Mouse (Mus musculus): ENCODE measurements around the gene Bcar3. TPM values are rescaled to one million over a fixed set of nuclear protein-coding genes. Genes with fewer than 3 reads are reported as not detected.
"Not testable (repeated sequence)": the region's sequence is repeated elsewhere in the genome, so short reads cannot be mapped to it uniquely, and the experiment has no call there.

The Bcar3 gene
- polyA plus RNA-seq, 1 experiment from 2014 or later, result 33.8 TPM

DNA sequence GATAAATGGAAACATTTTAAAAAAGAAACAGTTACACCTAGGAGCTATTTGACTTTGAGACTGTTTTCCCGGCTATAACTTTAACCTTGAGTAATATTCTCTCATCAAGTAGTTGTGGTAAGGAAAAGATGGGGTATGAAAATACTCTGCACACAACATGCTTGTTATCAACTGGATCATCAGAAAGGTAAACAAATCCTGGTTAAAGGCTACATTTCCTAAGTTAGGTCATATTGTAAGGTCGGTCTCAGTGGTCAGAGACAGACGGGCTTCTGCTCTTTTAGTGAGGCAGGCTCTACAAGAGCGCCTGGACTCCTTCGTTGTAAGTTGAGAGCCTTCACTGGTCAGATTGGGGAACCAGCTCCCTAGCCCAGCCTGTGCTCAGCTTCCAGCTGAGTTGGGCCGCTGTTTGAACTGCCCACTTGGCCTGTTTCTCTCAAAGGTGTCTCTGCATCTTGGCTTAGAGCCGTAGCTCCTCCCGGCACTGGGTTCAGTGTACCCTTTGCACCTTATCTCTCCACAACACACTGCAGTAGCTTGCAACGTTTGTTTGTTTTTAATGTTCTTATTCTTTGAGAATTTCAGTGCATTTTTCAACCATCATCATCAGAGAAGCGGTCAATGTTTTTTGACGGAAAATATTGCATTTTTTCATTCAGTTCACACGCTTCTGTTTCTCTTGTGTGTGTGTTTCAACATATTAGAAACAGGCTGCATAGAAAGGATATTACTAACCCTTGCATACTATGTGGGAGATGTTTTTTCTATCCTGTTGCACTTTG lies 46.8 kb upstream of the Bcar3 start:
- H3K27ac ChIP-seq (ENCODE audit: low read depth, low read length), result peak overlapping the region; percentile 94; the same call in 1 of the 2 replicates
- H3K4me3 ChIP-seq (ENCODE audit: low read depth, low read length), result peak overlapping the region; percentile 81
- 45% methylated on average over 12 of the region's 12 CpGs for WGBS
- no peaks in the 10 kb centered on the region for H3K36me3 ChIP-seq (ENCODE audit: control insufficient read depth, insufficient read depth)
- TF ChIP-seq CTCF (IDR thresholded peaks at IDR 0.05; ENCODE audit: low read depth), result no peak
- H3K4me1 ChIP-seq (replicated peaks; ENCODE audit: control insufficient read depth, insufficient read depth, low read length), result no peaks in the 10 kb centered on the region
- no peak for ATAC-seq
- peak overlapping the region; percentile 89 for H3K4me2 ChIP-seq (replicated peaks; ENCODE audit: low read depth)
- no peaks in the 10 kb centered on the region for H3K27me3 ChIP-seq (replicated peaks; ENCODE audit: control insufficient read depth, insufficient read depth, low read length)
- no peaks in the 10 kb centered on the region for H3K9me3 ChIP-seq (ENCODE audit: control insufficient read depth)
- H3K9ac ChIP-seq (ENCODE audit: low read depth, low read length), result peak overlapping the region; percentile 94; the same call in 1 of the 2 replicates

- H3K27ac ChIP-seq (ENCODE audit: low read depth, low read length), result peak overlapping the region; percentile 21; the same call in 1 of the 2 replicates
- WGBS, result 100% methylated on average over 2 of the region's 2 CpGs
- TF ChIP-seq CTCF (IDR thresholded peaks at IDR 0.05; ENCODE audit: low read depth), result no peak
- no peak for ATAC-seq
- no peaks in the 10 kb centered on the region for H3K27me3 ChIP-seq (replicated peaks; ENCODE audit: control insufficient read depth, insufficient read depth, low read length)
- no peaks in the 10 kb centered on the region for H3K9me3 ChIP-seq (ENCODE audit: control insufficient read depth)
- H3K9ac ChIP-seq (ENCODE audit: low read depth, low read length), result no peak overlapping the region
- H3K4me2 ChIP-seq (replicated peaks; ENCODE audit: low read depth), result peak overlapping the region; percentile 89
- peak overlapping the region; percentile 81; the same call in 1 of the 2 replicates for H3K4me3 ChIP-seq (ENCODE audit: low read depth, low read length)
- no peaks in the 10 kb centered on the region for H3K4me1 ChIP-seq (replicated peaks; ENCODE audit: control insufficient read depth, insufficient read depth, low read length)
- H3K36me3 ChIP-seq (ENCODE audit: control insufficient read depth, insufficient read depth), result no peaks in the 10 kb centered on the region
Observed at GRCm38 (mm10) chr3:122247768-122248100, 46.2 kb upstream of the Bcar3 start.

- Histone ChIP-seq H3K4me3 (ENCODE audit: low read depth, low read length) (no peak overlapping the region), H3K27me3 (replicated peaks; ENCODE audit: control insufficient read depth, insufficient read depth, low read length) (no peaks in the 10 kb centered on the region), H3K27ac (ENCODE audit: low read depth, low read length) (no peak overlapping the region), H3K9me3 (ENCODE audit: control insufficient read depth) (no peaks in the 10 kb centered on the region), H3K4me1 (replicated peaks; ENCODE audit: control insufficient read depth, insufficient read depth, low read length) (no peaks in the 10 kb centered on the region), H3K36me3 (ENCODE audit: control insufficient read depth, insufficient read depth) (peaks cover 4% of the 10 kb centered on the region; the same call in 1 of the 2 replicates), H3K4me2 (replicated peaks; ENCODE audit: low read depth) (no peak overlapping the region), H3K9ac (ENCODE audit: low read depth, low read length) (no peak overlapping the region)
- 24% methylated on average over 3 of the region's 3 CpGs for WGBS
- ATAC-seq, result peak; percentile 55
- TF ChIP-seq CTCF (IDR thresholded peaks at IDR 0.05; ENCODE audit: low read depth), result no peak
Observed at GRCm38 (mm10) chr3:122252466-122253253, 41.3 kb upstream of the Bcar3 start.

DNA sequence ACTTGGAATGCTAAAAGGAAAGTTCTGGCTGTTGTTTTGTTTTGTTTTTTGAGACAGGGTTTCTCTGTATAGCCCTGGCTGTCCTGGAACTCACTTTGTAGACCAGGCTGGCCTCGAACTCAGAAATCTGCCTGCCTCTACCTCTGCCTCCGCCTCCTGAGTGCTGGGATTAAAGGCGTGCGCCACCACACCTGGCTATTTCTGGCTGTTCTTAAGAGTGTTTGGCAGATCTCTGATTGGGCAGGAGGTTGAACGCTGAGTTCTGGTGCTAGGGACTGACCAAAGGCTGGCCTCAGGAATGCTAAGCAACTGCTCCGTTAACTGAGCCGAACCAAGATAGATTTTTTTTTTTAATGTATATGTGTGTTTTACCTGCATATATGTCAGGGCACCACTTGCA lies 39.9 kb upstream of the Bcar3 start:
- H3K36me3 ChIP-seq (ENCODE audit: control insufficient read depth, insufficient read depth); H3K27me3 ChIP-seq (replicated peaks; ENCODE audit: control insufficient read depth, insufficient read depth, low read length); H3K4me3 ChIP-seq (ENCODE audit: low read depth, low read length); H3K4me1 ChIP-seq (replicated peaks; ENCODE audit: control insufficient read depth, insufficient read depth, low read length); H3K9ac ChIP-seq (ENCODE audit: low read depth, low read length); H3K9me3 ChIP-seq (ENCODE audit: control insufficient read depth); H3K27ac ChIP-seq (ENCODE audit: low read depth, low read length); ATAC-seq; H3K4me2 ChIP-seq (replicated peaks; ENCODE audit: low read depth): not testable (repeated sequence)
- 90% methylated on average over 7 of the region's 7 CpGs for WGBS

GRCm38 (mm10) chr3:122269986-122270385 lies 23.9 kb upstream of the Bcar3 start:
- ATAC-seq, result no peak
- peak; percentile 59 for TF ChIP-seq CTCF (IDR thresholded peaks at IDR 0.05; ENCODE audit: low read depth)
- 75% methylated on average over 5 of the region's 5 CpGs for WGBS
- no peaks in the 10 kb centered on the region for H3K4me1 ChIP-seq (replicated peaks; ENCODE audit: control insufficient read depth, insufficient read depth, low read length)
- peaks cover 15% of the 10 kb centered on the region for H3K36me3 ChIP-seq (ENCODE audit: control insufficient read depth, insufficient read depth)
- H3K27ac ChIP-seq (ENCODE audit: low read depth, low read length), result no peak overlapping the region
- no peaks in the 10 kb centered on the region for H3K9me3 ChIP-seq (ENCODE audit: control insufficient read depth)
- no peak overlapping the region for H3K4me2 ChIP-seq (replicated peaks; ENCODE audit: low read depth)
- no peaks in the 10 kb centered on the region for H3K27me3 ChIP-seq (replicated peaks; ENCODE audit: control insufficient read depth, insufficient read depth, low read length)
- no peak overlapping the region for H3K9ac ChIP-seq (ENCODE audit: low read depth, low read length)
- no peak overlapping the region for H3K4me3 ChIP-seq (ENCODE audit: low read depth, low read length)

- not testable (repeated sequence) for H3K27ac ChIP-seq (ENCODE audit: low read depth, low read length); H3K4me3 ChIP-seq (ENCODE audit: low read depth, low read length); H3K4me2 ChIP-seq (replicated peaks; ENCODE audit: low read depth); H3K9me3 ChIP-seq (ENCODE audit: control insufficient read depth); H3K27me3 ChIP-seq (replicated peaks; ENCODE audit: control insufficient read depth, insufficient read depth, low read length); ATAC-seq; H3K9ac ChIP-seq (ENCODE audit: low read depth, low read length); H3K4me1 ChIP-seq (replicated peaks; ENCODE audit: control insufficient read depth, insufficient read depth, low read length)
- peaks cover 16% of the 10 kb centered on the region for H3K36me3 ChIP-seq (ENCODE audit: control insufficient read depth, insufficient read depth)
- WGBS, result 63% methylated on average over 1 of the region's 1 CpGs
Observed at GRCm38 (mm10) chr3:122272565-122272964, 21.4 kb upstream of the Bcar3 start.

Data from intestine, postnatal 0 days (tissue).